Mouse (Mus musculus): ENCODE measurements around the gene Ddx27. TPM values are rescaled to one million over a fixed set of nuclear protein-coding genes. Genes with fewer than 3 reads are reported as not detected.
A peak's percentile ranks its signal among the peaks of the same experiment; 100 is the strongest.

Gene Ddx27
- polyA plus RNA-seq, 1 experiment from 2014 or later = 45.3 TPM

DNA sequence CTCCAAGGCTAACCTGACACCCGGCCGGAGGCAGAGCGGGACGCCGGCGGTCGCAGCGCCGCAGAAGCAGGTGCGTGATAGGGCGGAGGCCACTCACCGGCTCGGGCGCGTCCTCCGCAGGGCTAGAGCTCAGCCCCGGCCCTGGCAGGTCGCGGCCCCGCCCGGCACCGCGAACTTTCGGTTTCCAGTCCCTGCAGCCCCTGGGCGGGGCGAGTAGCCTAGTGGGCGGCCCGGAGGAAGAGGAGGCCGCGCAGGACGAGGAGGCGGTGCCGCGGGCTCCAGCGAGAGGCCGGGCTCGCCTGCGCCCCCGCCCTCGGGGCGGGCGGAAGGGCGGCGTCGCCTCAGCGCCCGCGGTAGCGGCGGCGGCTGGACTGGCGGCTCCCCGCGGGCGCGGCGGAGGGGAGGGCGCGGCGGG, 47.5 kb downstream of the Ddx27 start:
- H3K36me3 ChIP-seq (ENCODE audit: control insufficient read depth, insufficient read depth, low read length) = peaks cover 18% of the 10 kb centered on the region
- 0% methylated on average over 43 of the region's 60 CpGs for WGBS
- H3K4me3 ChIP-seq (ENCODE audit: low read depth, low read length) = peak overlapping the region; percentile 72
- peaks cover 25% of the 10 kb centered on the region for H3K4me1 ChIP-seq (ENCODE audit: control insufficient read depth, insufficient read depth, low read length)
- ATAC-seq (ENCODE audit: insufficient number of reproducible peaks, insufficient read depth, low FRiP score, low read depth) = peak; percentile 92
- peak overlapping the region; percentile 85; the same call in 1 of the 2 replicates for H3K27ac ChIP-seq (ENCODE audit: low read length)
- peak overlapping the region; percentile 83 for H3K4me2 ChIP-seq (replicated peaks; ENCODE audit: low read depth, low read length)
- H3K9me3 ChIP-seq (ENCODE audit: control insufficient read depth, low read depth, low read length) = no peaks in the 10 kb centered on the region
- no peaks in the 10 kb centered on the region for H3K27me3 ChIP-seq (ENCODE audit: control insufficient read depth, insufficient read depth, low read length)
- H3K9ac ChIP-seq (replicated peaks; ENCODE audit: low read depth, low read length) = peak overlapping the region; percentile 81

GRCm38 (mm10) chr2:167062965-167063880, 48.2 kb downstream of the Ddx27 start, which contains the start of gene Znfx1:
TSS of gene Znfx1 (minus strand) at chr2:167063015.
- Histone ChIP-seq H3K36me3 (ENCODE audit: control insufficient read depth, insufficient read depth, low read length) (peaks cover 16% of the 10 kb centered on the region), H3K9me3 (ENCODE audit: control insufficient read depth, low read depth, low read length) (no peaks in the 10 kb centered on the region), H3K27ac (ENCODE audit: low read length) (peak within 1 kb of the TSS; percentile 89), H3K9ac (replicated peaks; ENCODE audit: low read depth, low read length) (peak within 1 kb of the TSS; percentile 81), H3K4me2 (replicated peaks; ENCODE audit: low read depth, low read length) (peak within 1 kb of the TSS; percentile 83), H3K27me3 (ENCODE audit: control insufficient read depth, insufficient read depth, low read length) (no peaks in the 10 kb centered on the region), H3K4me3 (ENCODE audit: low read depth, low read length) (peak within 1 kb of the TSS; percentile 72), H3K4me1 (ENCODE audit: control insufficient read depth, insufficient read depth, low read length) (peaks cover 25% of the 10 kb centered on the region)
- under 1% methylated on average over 51 of the region's 57 CpGs for WGBS
- ATAC-seq (ENCODE audit: insufficient number of reproducible peaks, insufficient read depth, low FRiP score, low read depth) = peak; percentile 92

GRCm38 (mm10) chr2:167063906-167064496, 49.0 kb downstream of the Ddx27 start:
- Histone ChIP-seq H3K36me3 (ENCODE audit: control insufficient read depth, insufficient read depth, low read length) (peaks cover 16% of the 10 kb centered on the region), H3K4me3 (ENCODE audit: low read depth, low read length) (peak overlapping the region; percentile 72), H3K9ac (replicated peaks; ENCODE audit: low read depth, low read length) (peak overlapping the region; percentile 76), H3K27me3 (ENCODE audit: control insufficient read depth, insufficient read depth, low read length) (no peaks in the 10 kb centered on the region), H3K4me2 (replicated peaks; ENCODE audit: low read depth, low read length) (peak overlapping the region; percentile 73), H3K27ac (ENCODE audit: low read length) (peak overlapping the region; percentile 89), H3K9me3 (ENCODE audit: control insufficient read depth, low read depth, low read length) (no peaks in the 10 kb centered on the region), H3K4me1 (ENCODE audit: control insufficient read depth, insufficient read depth, low read length) (peaks cover 22% of the 10 kb centered on the region)
- ATAC-seq (ENCODE audit: insufficient number of reproducible peaks, insufficient read depth, low FRiP score, low read depth) = no peak
- WGBS = under 1% methylated on average over 7 of the region's 7 CpGs

DNA sequence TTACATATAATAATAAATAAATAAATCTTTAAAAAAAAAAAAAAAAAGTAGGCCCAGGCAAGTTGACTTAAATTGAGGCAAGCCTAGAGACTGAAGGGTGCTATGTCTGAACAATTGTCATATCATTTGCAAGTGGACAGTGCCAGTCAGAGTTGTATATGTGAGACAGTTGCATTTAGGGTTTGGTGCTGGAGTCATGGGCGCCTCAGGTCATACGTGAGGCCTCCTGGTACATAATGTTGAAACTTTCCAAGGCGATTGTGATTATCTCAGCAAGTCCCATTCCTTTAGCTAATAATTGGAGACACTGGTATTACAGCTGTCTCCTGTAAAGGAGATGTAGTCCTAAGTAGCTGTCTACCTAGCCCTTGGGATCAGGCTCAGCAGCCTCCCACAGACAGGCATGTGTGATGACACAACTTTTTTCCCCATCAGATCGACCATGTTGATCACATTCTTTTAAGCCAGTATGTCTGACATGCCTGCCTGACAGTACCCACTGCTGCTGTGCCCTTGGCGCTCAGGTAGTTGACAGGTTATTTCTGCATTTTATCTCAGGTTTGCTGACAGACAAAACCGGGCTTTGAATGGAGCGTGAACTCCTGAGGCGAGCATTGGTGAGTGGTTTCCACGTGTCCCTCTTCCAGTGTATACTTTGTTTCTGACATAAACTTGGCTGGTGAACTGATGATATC, 49.8 kb downstream of the Ddx27 start:
- no peak for ATAC-seq (ENCODE audit: insufficient number of reproducible peaks, insufficient read depth, low FRiP score, low read depth)
- peaks cover 22% of the 10 kb centered on the region for H3K4me1 ChIP-seq (ENCODE audit: control insufficient read depth, insufficient read depth, low read length)
- 14% methylated on average over 9 of the region's 9 CpGs for WGBS
- peak overlapping the region; percentile 72 for H3K4me3 ChIP-seq (ENCODE audit: low read depth, low read length)
- H3K9me3 ChIP-seq (ENCODE audit: control insufficient read depth, low read depth, low read length) = no peaks in the 10 kb centered on the region
- H3K27me3 ChIP-seq (ENCODE audit: control insufficient read depth, insufficient read depth, low read length) = no peaks in the 10 kb centered on the region
- peak overlapping the region; percentile 73 for H3K4me2 ChIP-seq (replicated peaks; ENCODE audit: low read depth, low read length)
- peak overlapping the region; percentile 67 for H3K27ac ChIP-seq (ENCODE audit: low read length)
- peaks cover 16% of the 10 kb centered on the region for H3K36me3 ChIP-seq (ENCODE audit: control insufficient read depth, insufficient read depth, low read length)
- peak overlapping the region; percentile 76 for H3K9ac ChIP-seq (replicated peaks; ENCODE audit: low read depth, low read length)

- peak overlapping the region; percentile 27; the same call in 1 of the 2 replicates for H3K27ac ChIP-seq (ENCODE audit: low read length)
- H3K9ac ChIP-seq (replicated peaks; ENCODE audit: low read depth, low read length) = no peak overlapping the region
- WGBS = 40% methylated on average over 1 of the region's 1 CpGs
- peak overlapping the region; percentile 16; the same call in 1 of the 2 replicates for H3K4me2 ChIP-seq (replicated peaks; ENCODE audit: low read depth, low read length)
- no peaks in the 10 kb centered on the region for H3K9me3 ChIP-seq (ENCODE audit: control insufficient read depth, low read depth, low read length)
- H3K4me3 ChIP-seq (ENCODE audit: low read depth, low read length) = no peak overlapping the region
- peaks cover 16% of the 10 kb centered on the region for H3K4me1 ChIP-seq (ENCODE audit: control insufficient read depth, insufficient read depth, low read length)
- H3K27me3 ChIP-seq (ENCODE audit: control insufficient read depth, insufficient read depth, low read length) = no peaks in the 10 kb centered on the region
- no peak for ATAC-seq (ENCODE audit: insufficient number of reproducible peaks, insufficient read depth, low FRiP score, low read depth)
- peaks cover 16% of the 10 kb centered on the region for H3K36me3 ChIP-seq (ENCODE audit: control insufficient read depth, insufficient read depth, low read length)
These were observed 51.0 kb downstream of the Ddx27 start for GRCm38 (mm10) chr2:167066031-167066430.

DNA sequence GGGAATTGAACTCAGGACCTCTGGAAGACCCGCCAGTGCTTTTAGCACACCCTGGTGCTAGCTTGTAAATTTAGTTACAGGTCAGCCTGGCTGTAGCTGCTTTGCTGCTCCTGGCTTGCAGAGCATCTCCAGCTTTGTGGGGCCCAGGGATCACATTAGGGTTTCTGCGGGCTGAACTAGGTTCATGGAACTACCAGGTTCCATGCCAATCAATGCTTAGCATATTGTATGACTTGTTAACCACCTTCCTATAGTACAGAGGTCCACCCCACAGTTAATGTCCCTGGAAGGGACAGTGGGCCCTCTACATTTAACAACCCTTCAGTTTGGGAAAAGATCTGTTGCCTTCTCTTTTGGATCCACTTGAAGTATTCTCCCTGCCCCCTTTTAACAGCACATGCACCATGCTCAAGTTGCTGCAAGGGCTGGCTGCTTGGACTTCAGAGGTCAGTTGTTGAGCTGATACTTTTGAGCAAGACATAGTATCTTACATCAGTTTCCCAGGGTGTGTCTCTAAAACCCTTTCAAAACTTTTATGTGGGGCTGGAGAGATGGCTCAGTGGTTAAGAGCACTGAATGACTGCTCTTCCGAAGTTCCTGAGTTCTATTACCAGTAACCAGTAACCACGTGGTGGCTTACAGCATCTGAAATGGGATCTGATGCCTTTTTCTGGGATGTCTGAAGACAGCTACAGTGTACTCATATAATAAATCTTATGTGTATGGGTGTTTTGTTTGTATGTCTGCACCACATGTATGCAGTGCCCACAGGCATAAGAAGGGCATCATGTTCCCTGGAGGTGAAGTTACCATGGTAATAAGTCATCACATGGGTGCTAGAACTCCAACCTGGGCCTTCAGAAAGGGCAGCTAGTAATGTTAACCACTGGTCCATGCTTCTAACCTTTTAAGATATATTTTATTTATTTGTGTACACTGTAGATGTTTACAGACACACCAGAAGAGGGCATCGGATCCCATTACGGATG, 51.8 kb downstream of the Ddx27 start:
- peaks cover 9% of the 10 kb centered on the region for H3K4me1 ChIP-seq (ENCODE audit: control insufficient read depth, insufficient read depth, low read length)
- H3K27ac ChIP-seq (ENCODE audit: low read length) = no peak overlapping the region
- H3K9me3 ChIP-seq (ENCODE audit: control insufficient read depth, low read depth, low read length) = no peaks in the 10 kb centered on the region
- H3K36me3 ChIP-seq (ENCODE audit: control insufficient read depth, insufficient read depth, low read length) = peaks cover 16% of the 10 kb centered on the region
- 21% methylated on average over 6 of the region's 6 CpGs for WGBS
- H3K4me2 ChIP-seq (replicated peaks; ENCODE audit: low read depth, low read length) = no peak overlapping the region
- H3K4me3 ChIP-seq (ENCODE audit: low read depth, low read length) = no peak overlapping the region
- H3K27me3 ChIP-seq (ENCODE audit: control insufficient read depth, insufficient read depth, low read length) = no peaks in the 10 kb centered on the region
- ATAC-seq (ENCODE audit: insufficient number of reproducible peaks, insufficient read depth, low FRiP score, low read depth) = no peak
- H3K9ac ChIP-seq (replicated peaks; ENCODE audit: low read depth, low read length) = no peak overlapping the region

- Histone ChIP-seq H3K9me3 (ENCODE audit: control insufficient read depth, low read depth, low read length) (no peaks in the 10 kb centered on the region), H3K27ac (ENCODE audit: low read length) (no peak overlapping the region), H3K4me1 (ENCODE audit: control insufficient read depth, insufficient read depth, low read length) (peaks cover 9% of the 10 kb centered on the region), H3K9ac (replicated peaks; ENCODE audit: low read depth, low read length) (no peak overlapping the region), H3K27me3 (ENCODE audit: control insufficient read depth, insufficient read depth, low read length) (no peaks in the 10 kb centered on the region), H3K4me3 (ENCODE audit: low read depth, low read length) (no peak overlapping the region), H3K36me3 (ENCODE audit: control insufficient read depth, insufficient read depth, low read length) (peaks cover 16% of the 10 kb centered on the region), H3K4me2 (replicated peaks; ENCODE audit: low read depth, low read length) (no peak overlapping the region)
- ATAC-seq (ENCODE audit: insufficient number of reproducible peaks, insufficient read depth, low FRiP score, low read depth) = no peak
- 43% methylated on average over 6 of the region's 6 CpGs for WGBS
These were observed 52.6 kb downstream of the Ddx27 start for GRCm38 (mm10) chr2:167067575-167067974.

Data from stomach, embryonic 14.5 days (tissue).